Mouse (Mus musculus): Measurements from ENCODE around the gene Arhgef7.

The Arhgef7 gene

GRCm38 (mm10) chr8:11727651-11728481 lies at the start of gene Arhgef7:
Gene Arhgef7 (plus strand): TSS chr8:11727721.
- no peak for DNase-seq (ENCODE audit: low read depth, low spot score)

GRCm38 (mm10) chr8:11684558-11684957 lies 43.0 kb upstream of the Arhgef7 start:
- DNase-seq (ENCODE audit: low read depth, low spot score) = no peak

GRCm38 (mm10) chr8:11687251-11687650 lies 40.3 kb upstream of the Arhgef7 start:
- no peak for DNase-seq (ENCODE audit: low read depth, low spot score)

- DNase-seq (ENCODE audit: low read depth, low spot score) = no peak
Observed at GRCm38 (mm10) chr8:11689945-11690344, 37.6 kb upstream of the Arhgef7 start.

GRCm38 (mm10) chr8:11691284-11691683 lies 36.2 kb upstream of the Arhgef7 start:
- DNase-seq (ENCODE audit: low read depth, low spot score) = no peak

GRCm38 (mm10) chr8:11691761-11692160 lies 35.8 kb upstream of the Arhgef7 start:
- DNase-seq (ENCODE audit: low read depth, low spot score) = no peak

- DNase-seq (ENCODE audit: low read depth, low spot score) = no peak
Observed at GRCm38 (mm10) chr8:11692455-11692854, 35.1 kb upstream of the Arhgef7 start.

- DNase-seq (ENCODE audit: low read depth, low spot score) = no peak
Observed at GRCm38 (mm10) chr8:11693972-11694371, 33.5 kb upstream of the Arhgef7 start.

- no peak for DNase-seq (ENCODE audit: low read depth, low spot score)
Observed at GRCm38 (mm10) chr8:11696176-11696575, 31.3 kb upstream of the Arhgef7 start.

GRCm38 (mm10) chr8:11697467-11697866 lies 30.1 kb upstream of the Arhgef7 start:
- DNase-seq (ENCODE audit: low read depth, low spot score) = no peak

GRCm38 (mm10) chr8:11699442-11700001 lies 28.0 kb upstream of the Arhgef7 start:
- DNase-seq (ENCODE audit: low read depth, low spot score) = no peak

GRCm38 (mm10) chr8:11700060-11701032 lies 27.2 kb upstream of the Arhgef7 start:
- peak; percentile 70 for DNase-seq (ENCODE audit: low read depth, low spot score)

- DNase-seq (ENCODE audit: low read depth, low spot score) = no peak
Observed at GRCm38 (mm10) chr8:11701033-11701362, 26.5 kb upstream of the Arhgef7 start, which contains the start of gene 1700016D06Rik. Gene 1700016D06Rik (minus strand): TSS chr8:11701063.

GRCm38 (mm10) chr8:11701428-11701827 lies 26.1 kb upstream of the Arhgef7 start:
- no peak for DNase-seq (ENCODE audit: low read depth, low spot score)

GRCm38 (mm10) chr8:11703789-11704188 lies 23.7 kb upstream of the Arhgef7 start:
- no peak for DNase-seq (ENCODE audit: low read depth, low spot score)

GRCm38 (mm10) chr8:11704716-11705420 lies 22.7 kb upstream of the Arhgef7 start:
- DNase-seq (ENCODE audit: low read depth, low spot score) = peak; percentile 5

- no peak for DNase-seq (ENCODE audit: low read depth, low spot score)
Observed at GRCm38 (mm10) chr8:11705818-11706217, 21.7 kb upstream of the Arhgef7 start.

GRCm38 (mm10) chr8:11707701-11708100 lies 19.8 kb upstream of the Arhgef7 start:
- no peak for DNase-seq (ENCODE audit: low read depth, low spot score)

- no peak for DNase-seq (ENCODE audit: low read depth, low spot score)
Observed at GRCm38 (mm10) chr8:11708815-11709214, 18.7 kb upstream of the Arhgef7 start.

- no peak for DNase-seq (ENCODE audit: low read depth, low spot score)
Observed at GRCm38 (mm10) chr8:11709542-11709941, 18.0 kb upstream of the Arhgef7 start.

- no peak for DNase-seq (ENCODE audit: low read depth, low spot score)
Observed at GRCm38 (mm10) chr8:11710415-11710814, 17.1 kb upstream of the Arhgef7 start.

All from A20 (cell line).